ENCODE assay signal across 21 mouse cellular contexts in genomic region chr1:154771111-154771510, GRCm38 (mm10).
"Had no signal": no experiment of that assay in that cellular context is flagged by ENCODE, and none has a peak within 500 bp of the region (broad histone marks: within the 10 kb centered on the region; RNA-seq: fewer than 3 reads in every experiment).

No protein-coding gene starts in this region.

- H3K27ac ChIP-seq: kidney, postnatal 0 days; layer of hippocampus, adult 2 months; limb, embryonic 10.5 days; limb, embryonic 13.5 days; liver, embryonic 12.5 days; liver, embryonic 15.5 days; lung, embryonic 15.5 days; midbrain, embryonic 10.5 days; stomach, embryonic 15.5 days had no signal

- H3K27me3 ChIP-seq: limb, embryonic 13.5 days; liver, embryonic 12.5 days; liver, embryonic 15.5 days; lung, embryonic 15.5 days; megakaryocyte, embryonic 14.5 days; stomach, embryonic 15.5 days had no signal

- H3K36me3 ChIP-seq: limb, embryonic 10.5 days; limb, embryonic 13.5 days; liver, embryonic 12.5 days; liver, embryonic 15.5 days; lung, embryonic 15.5 days; midbrain, embryonic 10.5 days; stomach, embryonic 15.5 days had no signal

- H3K4me1 ChIP-seq: liver, embryonic 12.5 days; liver, embryonic 15.5 days; lung, embryonic 15.5 days; megakaryocyte, embryonic 14.5 days; stomach, embryonic 15.5 days had no signal

- H3K4me2 ChIP-seq: limb, embryonic 13.5 days; liver, embryonic 12.5 days; liver, embryonic 15.5 days; lung, embryonic 15.5 days; stomach, embryonic 15.5 days had no signal

- H3K4me3 ChIP-seq: layer of hippocampus, adult 2 months; limb, embryonic 10.5 days; limb, embryonic 13.5 days; liver, embryonic 12.5 days; liver, embryonic 15.5 days; lung, embryonic 15.5 days; megakaryocyte, embryonic 14.5 days; midbrain, embryonic 10.5 days; stomach, embryonic 15.5 days had no signal

- DNase-seq: kidney, postnatal 25 days; layer of hippocampus, adult 9-11 months; liver; lung, adult 18-20 months; lung, postnatal 10 days; lung, postnatal 36 days; midbrain, embryonic 14.5 days; right cerebral cortex, adult 18-20 months; right cerebral cortex, postnatal 14 days; right cerebral cortex, postnatal 4 days; thymus, postnatal 36 days had no signal

- H3K9ac ChIP-seq: limb, embryonic 13.5 days; liver, embryonic 12.5 days; liver, embryonic 15.5 days; lung, embryonic 15.5 days; stomach, embryonic 15.5 days had no signal

- H3K9me3 ChIP-seq: limb, embryonic 10.5 days; liver, embryonic 12.5 days; liver, embryonic 15.5 days; lung, embryonic 15.5 days; midbrain, embryonic 10.5 days; stomach, embryonic 15.5 days had no signal

- ATAC-seq: liver, embryonic 12.5 days had no signal
